Mouse (Mus musculus) gastrocnemius, postnatal 25 days (tissue): ENCODE results near the gene Kcnab1. TPM values are rescaled to one million over a fixed set of nuclear protein-coding genes. Genes with fewer than 3 reads are reported as not detected.

Source experiments
- DNase-seq: peaks from one replicate; pipeline ENCODE4 v3.0.0; 2022
- total RNA-seq, 2 experiments: library from RNA; stranded (reverse); gene quantifications; 1 replicate in 1 of 2; 2 replicates in 1 of 2; pipeline ENCODE4 v1.2.3; 2021

The Kcnab1 gene
- total RNA-seq, 2 experiments from 2014 or later, result 6.9 to 9.5 TPM

DNA sequence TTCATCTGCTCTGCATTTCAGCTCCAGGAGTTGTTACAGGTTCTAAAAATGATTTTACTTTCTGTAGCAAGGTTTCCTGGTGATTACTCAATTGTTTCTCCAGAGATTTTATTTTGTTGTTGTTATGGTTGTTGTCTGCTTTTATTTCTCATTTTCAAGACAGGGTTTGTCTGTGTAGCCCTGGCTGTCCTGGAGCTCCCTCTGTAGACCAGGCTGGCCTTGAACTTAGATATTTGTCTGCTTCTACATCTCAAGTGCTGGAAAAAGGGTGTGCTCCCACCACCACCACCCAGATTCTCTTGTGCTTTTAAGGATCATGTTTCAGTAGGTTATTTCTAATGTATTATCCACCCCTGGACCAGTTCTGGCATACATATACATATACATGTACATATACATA is 207.6 kb downstream of the Kcnab1 start:
- no peak for DNase-seq

DNA sequence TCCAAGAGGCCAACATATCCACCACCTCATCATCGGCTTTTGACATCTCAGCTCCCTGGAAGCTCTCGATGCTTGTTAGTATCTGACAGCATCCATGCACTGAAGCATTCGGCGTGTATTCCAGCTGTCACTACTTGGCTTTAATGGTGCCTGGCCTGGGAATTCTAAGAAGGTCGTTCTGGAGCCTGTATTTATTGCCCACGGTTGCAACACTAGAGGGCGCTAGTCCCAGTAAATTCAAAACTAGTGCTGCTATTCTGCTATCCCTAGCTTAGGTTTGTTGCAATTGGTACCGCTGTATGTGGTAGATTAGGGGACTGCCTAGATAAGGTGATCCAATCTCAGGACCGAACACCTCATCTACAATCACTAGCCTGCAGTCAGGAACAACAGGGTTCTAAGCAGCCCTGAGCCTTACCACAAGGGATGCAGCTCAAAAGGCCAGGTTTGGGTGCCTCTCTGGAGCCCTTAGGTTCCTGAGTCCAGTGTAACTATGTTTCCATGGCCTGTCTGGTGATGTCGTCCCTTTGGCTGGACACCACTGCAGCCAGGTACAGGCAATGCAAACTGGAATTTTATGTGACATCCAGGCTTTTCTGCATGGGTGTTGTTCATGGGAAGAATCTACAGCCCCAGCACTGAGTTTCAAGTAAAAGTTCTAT is 208.8 kb downstream of the Kcnab1 start:
- peak; percentile 9 for DNase-seq

DNA sequence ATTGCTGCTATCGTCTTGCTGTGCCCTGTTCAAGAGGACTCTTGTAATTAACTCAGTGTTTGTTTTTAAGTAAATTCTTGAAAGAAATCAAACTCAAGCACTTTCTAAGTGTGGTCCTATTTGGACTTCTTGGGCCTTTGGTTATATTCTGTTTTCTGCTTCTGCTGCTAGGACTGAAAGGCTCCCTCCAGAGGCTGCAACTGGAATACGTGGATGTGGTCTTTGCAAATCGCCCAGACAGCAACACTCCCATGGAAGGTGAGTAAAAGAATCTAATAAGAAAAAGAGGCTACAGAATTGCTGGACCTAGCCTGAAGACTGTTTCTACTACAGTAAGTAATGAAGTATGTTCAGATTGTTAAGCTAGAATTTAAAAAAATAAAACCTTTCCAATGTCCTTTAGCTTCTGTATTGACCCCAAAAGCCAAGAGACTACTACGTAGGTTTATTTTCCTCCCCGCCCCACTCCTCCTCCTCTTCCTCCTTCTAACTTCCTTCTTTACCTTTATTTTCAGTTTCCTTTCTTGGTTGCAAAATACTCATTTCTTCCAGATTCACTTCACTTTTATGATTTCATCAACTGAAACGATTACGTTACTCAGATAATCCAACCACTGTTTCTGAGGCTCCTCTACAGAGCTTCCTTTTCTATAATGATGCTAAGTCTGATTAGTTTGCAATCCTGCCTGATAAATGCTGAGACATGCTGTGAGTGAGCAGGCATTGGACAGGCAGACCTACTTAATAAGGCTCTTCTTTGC is 210.2 kb downstream of the Kcnab1 start:
- no peak for DNase-seq

DNA sequence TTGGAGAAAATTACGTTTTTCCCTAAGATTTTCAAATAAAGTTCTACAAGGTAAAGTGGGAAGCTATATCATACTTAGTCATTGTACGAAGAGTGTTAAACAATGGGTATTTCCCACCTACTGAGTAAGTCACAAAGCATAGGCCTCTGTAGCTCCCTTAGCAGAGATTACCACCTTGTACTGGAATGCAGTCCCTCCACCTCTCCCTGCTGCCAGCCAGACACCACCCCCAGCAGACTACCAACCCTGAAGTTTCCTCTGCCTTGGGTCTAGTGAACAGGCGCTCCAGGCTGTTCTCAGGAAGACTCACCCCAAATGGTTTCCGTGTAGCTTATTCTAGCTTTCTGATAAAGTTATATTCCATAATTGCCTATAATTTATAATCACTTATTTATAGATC is 211.8 kb downstream of the Kcnab1 start:
- DNase-seq, result no peak

DNA sequence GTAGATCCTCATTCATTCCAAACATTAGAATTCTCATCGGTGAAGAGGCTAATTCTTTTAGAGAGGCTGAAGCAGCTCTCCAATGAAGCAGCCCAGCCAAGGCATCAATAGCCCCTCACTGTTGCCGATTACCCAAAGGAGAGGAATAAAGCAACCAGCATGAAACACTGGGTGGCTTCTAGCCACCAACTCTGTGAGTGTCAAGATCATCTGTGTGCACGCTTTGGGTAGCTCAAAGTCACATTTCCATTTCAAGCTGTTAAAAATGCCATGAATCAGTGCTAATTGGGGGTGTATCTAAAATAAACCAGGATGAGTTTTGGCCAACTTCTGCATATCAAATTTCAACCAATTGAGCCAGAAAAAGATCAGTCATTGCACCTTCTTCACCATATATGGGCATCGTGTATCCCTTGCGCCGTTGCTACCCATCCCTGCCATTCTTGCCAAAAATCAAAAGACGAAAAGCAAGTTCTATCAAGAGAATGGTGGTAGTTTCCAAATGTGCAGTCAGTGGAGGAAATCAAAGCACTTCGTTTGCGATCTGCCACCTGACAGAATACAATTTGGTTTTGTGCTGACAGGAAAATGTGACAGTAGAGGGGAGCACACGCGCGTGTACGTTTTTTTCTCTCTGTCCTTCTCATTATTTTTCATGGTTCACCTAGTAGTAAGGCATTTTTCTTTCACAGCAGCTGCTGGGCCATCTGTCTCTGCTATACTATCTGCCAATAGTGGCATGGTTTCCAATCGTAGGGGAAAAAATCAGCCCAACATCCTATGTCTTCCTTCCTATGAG is 213.0 kb downstream of the Kcnab1 start:
- no peak for DNase-seq

DNA sequence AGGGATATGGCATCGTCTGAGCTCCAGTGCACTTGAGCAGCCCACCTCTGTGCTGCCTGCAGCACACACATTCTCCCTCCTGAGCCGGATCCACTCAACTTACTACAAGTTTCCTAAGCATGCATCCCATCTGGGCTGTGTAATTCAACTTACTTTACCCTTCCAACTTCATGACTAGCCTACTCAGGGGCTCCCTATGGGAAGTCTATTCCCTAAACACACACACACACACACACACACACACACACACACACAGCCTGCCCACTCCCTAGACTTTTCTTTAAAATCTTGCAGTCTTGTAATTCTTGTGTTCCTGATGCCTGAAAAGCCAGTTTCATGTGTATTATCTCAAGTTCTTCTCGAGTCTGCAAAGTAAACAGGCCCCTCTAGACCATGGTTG is 216.1 kb downstream of the Kcnab1 start:
- DNase-seq, result no peak

DNA sequence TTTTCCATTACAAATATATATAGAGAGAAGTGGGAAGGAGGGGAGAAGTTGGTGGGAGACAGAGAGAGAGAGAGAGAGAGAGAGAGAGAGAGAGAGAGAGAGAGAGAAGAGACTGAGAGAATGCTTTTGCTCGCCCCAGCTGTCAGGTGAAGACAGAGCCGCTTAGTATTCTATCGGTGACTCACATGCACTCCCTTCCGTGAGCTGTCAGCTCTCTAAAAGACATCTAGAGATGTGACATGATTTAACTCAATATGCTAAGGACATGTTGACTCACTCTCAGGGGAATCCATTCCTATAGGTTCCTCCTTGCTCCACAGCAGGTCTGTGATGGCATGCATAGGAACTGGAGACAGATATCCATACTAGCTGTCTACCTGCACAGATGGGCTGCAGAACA is 219.6 kb downstream of the Kcnab1 start:
- DNase-seq, result no peak

DNA sequence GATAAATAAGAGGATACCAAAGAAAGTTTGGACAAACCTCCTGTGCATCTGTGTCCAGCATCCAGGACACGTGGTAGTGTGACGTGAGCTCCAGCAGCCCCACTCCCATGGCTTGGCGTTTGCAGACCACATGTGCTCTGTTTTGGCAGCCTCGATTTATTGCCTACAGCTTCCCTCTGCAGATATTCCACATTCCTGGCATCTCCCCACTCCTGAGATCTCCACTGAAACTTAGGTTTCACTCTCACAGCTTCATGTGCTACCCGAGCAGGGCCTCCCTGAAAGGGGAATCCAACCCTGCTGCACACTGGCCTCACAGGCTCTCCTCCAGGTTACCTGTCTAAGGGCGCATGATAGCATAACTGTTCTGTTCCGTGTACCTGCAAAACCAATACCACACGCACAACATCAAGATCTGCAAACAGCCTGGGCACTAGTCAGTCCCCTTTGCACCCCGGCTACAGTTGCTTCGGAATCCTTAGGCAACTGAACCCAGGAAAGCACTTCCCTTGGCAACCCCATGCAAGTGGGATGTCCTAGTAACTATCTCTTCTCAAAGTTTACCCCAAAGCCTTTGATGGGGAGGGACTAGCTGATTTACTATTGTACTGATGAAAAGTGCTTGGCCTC is 228.8 kb downstream of the Kcnab1 start:
- DNase-seq, result peak; percentile 65

DNA sequence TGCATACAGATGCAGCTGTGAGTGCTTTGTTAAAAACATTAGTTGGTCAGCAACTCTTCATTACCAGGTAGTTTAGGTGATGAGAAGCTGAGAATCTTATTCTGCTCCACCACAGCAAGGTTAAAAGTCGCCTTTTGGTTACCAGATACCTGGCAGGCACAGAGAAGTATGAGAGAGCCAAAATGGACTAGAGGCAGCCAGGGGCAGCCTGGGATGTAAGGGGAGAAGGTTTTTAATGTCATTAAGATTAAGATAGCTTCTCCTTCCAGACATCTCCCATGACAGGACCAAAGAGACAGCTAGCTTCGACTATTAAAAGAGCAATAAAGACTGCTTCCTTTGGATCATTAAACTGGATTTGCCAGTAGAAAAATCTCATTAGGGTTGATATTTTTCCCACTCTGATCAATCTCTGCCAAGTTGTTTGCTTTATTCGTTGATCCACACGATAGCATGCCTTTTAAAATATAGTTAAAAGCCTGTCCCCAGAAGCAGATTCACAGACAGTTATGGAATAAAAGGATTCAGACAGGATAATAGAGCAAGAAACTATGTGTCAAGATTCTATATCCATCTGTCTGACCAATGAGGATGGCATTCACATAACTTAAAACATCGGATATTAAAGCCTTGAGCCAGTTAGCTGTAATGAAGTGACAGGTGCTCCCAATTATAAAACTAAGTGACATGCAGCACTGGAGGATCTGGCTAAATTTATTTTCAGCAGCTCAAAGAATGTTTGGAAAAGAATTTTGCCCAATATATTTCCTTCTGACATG is 231.2 kb downstream of the Kcnab1 start:
- peak; percentile 29 for DNase-seq

DNA sequence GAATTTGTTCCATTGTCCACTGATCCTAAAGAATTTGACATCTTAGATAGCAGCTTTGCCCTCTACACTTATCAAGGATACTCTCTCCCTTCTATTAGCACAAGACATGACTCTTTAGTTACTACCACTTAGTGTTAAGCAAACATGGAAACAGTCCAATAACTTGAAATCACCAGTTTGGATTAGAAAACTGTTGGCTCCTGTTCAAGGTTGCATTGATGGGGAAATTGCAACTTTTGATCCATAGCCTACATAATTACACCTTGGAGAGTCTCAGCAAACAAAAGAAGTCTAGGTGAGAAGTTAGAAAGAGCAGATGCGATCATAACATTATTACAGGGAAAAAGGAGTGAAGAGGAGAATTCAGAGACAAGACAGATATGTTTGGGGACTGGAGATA is 237.0 kb downstream of the Kcnab1 start:
- DNase-seq, result no peak

DNA sequence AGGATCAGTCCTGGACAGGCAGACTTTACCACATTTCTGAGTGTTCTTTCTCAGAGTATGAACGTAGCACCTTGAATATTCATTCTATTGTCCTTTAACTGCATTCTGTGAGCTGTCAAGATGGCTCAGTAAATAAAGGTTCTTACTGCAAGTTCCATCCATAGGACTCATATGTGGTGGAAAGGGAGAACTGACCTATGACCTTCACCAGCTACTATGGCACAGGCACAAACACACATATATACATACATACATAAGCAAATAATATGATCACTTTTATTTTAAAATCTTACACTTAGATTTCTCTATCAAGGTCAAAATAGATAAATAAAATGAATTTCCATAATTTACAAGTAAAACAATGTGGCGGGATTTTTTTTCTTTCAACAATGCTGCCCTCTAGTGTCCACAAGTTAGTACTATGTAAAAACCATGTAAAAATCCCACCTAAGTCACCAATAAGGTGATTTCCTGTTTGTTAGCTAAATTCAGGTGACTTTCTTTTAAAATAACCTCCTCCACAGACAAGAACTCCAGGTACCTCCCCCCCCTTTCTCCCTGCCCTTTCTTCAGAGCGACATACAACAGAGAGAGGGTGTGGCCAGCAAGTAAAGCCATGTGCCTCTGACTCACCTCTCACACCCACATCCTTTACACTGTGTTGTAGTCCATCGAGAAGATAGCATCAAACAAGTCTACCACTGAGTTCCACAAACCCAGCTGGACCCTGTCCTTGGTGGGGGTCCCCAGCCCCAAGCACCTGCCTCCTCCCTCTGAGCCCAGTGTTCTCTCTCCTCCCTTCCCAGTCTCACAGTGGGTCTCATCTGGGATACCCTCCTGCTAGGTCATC is 243.3 kb downstream of the Kcnab1 start:
- DNase-seq, result no peak

DNA sequence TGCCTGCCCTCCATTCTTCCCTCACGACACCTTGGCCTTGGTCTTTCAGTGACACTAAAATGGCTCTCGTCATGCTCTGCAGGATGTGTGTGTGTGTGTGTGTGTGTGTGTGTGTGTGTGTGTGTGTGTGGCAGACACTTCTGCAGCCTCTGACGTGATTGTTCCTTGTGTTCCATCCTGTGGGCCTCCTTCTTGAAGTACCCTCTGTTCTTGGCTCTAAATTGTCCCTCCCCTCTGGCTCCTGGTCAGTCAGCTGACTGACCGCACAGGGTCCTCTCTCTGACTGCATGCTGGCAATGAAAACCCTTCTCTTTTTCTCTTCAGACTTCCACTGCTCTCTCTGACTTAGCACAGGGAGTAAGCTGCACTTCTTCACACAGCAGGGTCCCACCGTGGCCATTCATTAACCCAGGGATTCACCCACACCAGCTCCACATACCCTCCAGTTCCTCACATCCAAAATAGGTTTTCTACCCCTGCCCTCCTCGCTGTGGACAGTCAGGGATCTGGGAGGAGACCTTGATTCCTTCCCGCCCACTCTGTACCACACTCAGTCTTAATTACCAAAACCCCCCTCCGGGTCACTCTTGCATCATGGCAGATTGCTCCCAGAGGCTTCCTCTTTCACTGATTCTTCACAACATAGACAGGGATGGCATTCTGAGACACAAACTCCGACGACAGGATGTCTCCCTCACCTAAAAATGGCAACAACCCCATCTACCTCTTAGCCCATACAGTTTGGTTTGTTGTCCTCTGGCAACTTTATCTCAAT is 244.3 kb downstream of the Kcnab1 start:
- no peak for DNase-seq

DNA sequence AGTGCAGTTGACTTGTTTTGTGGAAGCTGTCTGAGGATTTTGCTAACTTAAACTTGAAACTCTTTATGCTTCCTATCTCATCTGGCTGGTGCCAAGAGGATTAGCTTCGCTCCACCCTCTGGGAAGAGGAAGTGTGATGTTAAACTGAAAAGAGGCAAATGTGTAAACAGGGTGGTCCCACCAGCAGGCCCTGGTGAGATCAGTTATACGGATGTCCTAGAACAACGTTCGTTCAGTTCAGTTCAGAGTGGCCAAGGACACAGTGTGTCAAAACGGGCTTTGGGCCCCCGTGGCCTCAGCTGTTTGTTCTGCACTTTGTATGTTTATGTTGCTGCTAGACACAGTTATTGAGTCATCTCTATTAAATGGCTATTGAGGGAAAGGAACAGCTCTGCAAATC is 246.3 kb downstream of the Kcnab1 start:
- DNase-seq, result no peak

DNA sequence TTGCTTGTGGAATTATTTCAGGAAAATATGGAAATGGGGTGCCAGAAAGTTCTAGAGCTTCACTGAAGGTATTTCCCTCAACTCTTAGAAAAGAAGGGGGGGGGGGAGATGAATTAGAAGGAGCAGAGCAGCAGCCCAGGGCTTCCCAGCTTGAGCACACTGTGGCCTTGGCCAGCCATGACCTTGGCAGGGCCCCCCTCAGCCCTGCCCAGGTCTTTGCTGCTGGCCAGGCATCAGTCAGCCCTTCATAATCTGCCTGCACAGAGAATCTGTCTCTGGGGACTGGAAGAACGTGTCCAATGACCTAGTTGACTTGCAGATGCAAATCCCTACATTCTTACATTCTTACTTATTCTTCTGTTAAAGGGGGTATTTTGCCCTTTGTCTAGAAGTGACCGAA is 249.1 kb downstream of the Kcnab1 start:
- peak; percentile 74 for DNase-seq

DNA sequence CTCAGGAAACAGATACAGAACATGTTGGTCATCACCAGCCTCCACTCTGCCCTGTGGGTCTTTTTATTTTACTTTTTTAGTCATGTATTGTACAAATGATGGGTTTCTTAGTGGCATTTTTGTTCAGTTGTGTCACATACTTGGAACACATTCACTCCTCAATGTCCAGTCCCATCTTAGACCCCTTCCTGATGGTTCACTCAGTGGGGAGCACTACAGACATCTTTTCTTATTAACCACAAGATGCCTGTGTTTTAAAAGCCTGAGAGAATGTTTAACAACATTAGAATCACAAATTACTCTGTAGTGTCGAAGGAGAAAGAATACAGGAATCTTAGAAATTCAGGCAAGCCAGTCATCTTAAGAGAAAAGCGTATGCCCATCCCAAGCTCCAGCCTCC is 249.7 kb downstream of the Kcnab1 start:
- no peak for DNase-seq

DNA sequence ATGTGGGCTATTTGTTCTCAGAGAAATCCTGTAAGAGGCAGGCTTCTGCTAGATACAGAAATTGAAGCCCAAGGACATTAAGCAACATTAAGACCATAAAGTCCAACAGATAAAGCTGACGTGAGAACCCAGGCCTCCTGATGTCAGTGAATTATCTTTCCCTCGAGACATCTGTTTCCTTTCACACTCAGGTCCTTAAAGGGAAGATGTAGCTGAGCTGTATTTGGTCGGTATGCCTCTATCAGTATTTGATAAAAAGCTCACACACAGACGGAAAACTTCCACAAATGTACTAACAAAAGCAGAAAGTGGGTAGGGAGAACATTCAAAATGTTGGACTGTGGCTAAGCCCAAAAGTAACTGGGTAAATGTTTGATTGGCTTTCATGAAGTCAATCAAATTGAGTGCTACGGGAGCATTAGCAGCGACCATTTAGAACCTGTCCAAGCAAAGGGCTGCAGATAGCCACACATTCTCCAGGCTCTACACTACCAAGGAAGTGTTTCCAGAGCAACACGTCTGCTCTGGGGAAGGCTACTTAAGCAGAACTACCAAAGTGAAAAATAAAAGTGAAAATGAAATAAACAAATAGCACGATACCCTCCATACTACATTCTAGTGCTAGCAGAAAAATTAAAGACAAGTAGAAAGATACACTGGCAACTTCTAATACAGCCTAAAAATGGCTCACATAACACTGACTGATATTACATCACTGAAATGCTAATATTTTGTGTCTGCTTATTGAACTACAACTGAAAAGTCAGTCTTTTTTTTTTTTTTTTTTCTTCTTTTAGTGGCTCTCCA is 251.2 kb downstream of the Kcnab1 start:
- no peak for DNase-seq

DNA sequence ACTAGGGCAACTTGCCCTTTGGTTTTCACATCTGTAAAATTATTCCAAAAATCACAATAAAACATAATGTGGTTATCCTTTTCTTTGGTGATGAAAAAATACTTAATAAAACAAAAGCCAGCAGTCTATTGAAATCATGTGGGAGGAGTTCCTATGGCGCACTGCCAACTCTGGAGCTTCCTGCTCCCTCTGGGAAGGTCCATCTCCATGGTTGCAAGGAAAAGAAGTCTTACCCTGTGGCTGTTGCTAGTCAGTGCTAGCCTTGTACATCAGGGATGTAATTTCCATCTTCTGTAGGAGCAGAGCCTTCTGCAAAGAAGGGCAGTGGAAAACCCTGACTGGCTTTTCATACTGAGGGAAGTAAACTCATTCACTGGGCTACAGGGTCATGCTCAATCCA is 254.3 kb downstream of the Kcnab1 start:
- DNase-seq, result peak; percentile 47

DNA sequence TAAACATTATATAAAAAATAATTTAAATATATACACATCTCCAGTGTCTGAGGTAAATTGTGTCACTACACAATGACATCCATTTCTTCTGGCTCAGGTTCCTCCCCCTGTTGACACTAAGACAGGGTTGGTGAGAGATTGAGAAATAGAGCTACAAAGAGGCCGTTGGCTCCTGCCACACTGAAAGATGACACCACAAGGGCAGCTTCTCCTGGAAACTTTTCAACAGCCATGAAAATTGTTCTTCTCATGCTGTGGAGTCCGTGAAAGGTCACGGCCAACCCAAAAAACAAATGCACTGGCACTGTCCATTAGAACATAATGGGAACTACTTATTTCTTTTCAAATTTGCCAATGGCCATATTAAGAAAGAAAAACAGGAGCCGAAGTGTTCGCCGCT is 256.0 kb downstream of the Kcnab1 start:
- peak; percentile 57 for DNase-seq
